In the genomic region with DNA sequence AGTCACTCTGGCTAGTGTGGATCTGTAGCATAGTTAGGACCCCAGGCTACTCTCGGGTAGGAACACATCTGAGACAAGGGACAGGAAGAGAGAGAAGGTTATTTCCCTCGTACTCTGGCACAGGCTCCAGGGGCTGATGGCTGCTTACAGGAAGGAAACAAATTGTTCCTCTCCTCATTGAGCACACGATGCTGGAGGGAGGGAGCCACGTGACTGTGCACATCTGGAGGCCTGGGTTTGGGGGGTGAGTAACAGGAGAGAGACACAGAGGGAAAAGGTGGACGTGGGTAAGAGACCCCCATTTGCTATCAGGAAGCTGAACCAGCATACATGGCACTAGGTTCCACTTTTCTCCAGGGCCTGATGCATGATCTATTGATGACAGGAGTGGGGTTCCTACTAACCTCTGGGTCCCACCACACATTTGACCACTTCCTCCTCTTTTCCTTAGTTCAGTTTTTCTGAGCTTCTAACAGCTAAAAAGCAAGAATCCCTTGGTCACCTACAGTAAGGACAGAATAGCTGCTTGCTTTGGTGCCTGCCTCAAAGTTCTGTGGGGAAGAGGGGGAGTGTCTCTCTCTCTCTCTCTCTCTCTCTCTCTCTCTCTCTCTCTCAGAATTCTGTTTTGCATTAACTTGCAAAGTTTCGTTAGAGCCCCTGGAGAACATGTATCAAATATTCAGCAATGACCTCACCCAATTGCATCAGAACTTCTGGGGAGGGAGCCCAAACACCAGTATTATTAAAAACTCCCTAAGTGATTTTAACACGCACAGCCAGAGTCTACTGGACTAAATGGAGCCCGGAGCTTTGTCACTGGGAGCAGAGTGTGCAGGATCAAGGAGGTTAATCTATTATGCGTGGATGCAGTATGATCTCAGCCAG, we compare ENCODE assay signal across 14 mouse cellular contexts. TPM values are rescaled to one million over a fixed set of nuclear protein-coding genes. Genes with fewer than 3 reads are reported as not detected.
A peak's percentile ranks its signal among the peaks of the same experiment; 100 is the strongest.
DNase-seq lines count a peak whose midpoint lies in the region; ATAC-seq and TF ChIP-seq lines count a peak whose summit lies in the region.
"Had no signal": no experiment of that assay in that cellular context is flagged by ENCODE, and none has a peak within 500 bp of the region (broad histone marks: within the 10 kb centered on the region; RNA-seq: fewer than 3 reads in every experiment).

No protein-coding gene starts in this region.

- no peak overlapping the region for H3K9ac ChIP-seq in kidney, postnatal 0 days (ENCODE audit: low read depth, low read length)
- H3K9ac ChIP-seq in stomach, postnatal 0 days (ENCODE audit: low read length) = no peak overlapping the region
- H3K9ac ChIP-seq: hindbrain, embryonic 15.5 days; liver, embryonic 12.5 days; neural tube, embryonic 12.5 days; stomach, embryonic 15.5 days had no signal

- H3K9me3 ChIP-seq in kidney, postnatal 0 days (replicated peaks; ENCODE audit: low read length) = no peaks in the 10 kb centered on the region
- no peaks in the 10 kb centered on the region for H3K9me3 ChIP-seq in limb, embryonic 10.5 days (replicated peaks)
- H3K9me3 ChIP-seq in stomach, postnatal 0 days (ENCODE audit: control insufficient read depth, low read length) = no peaks in the 10 kb centered on the region
- H3K9me3 ChIP-seq: hindbrain, embryonic 15.5 days; liver, embryonic 12.5 days; neural tube, embryonic 12.5 days; stomach, embryonic 15.5 days had no signal

- 28% methylated on average over 9 of the region's 9 CpGs for WGBS in kidney, postnatal 0 days
- 49% methylated on average over 9 of the region's 9 CpGs for WGBS in kidney, adult 2 months
- WGBS in limb, embryonic 10.5 days = 43% methylated on average over 9 of the region's 9 CpGs
- WGBS in stomach, postnatal 0 days = 26% methylated on average over 9 of the region's 9 CpGs

- H3K27me3 ChIP-seq in kidney, postnatal 0 days (ENCODE audit: insufficient read depth, low read length) = no peaks in the 10 kb centered on the region
- no peaks in the 10 kb centered on the region for H3K27me3 ChIP-seq in kidney, adult 2 months (replicated peaks; ENCODE audit: control insufficient read depth, insufficient read depth, low read length)
- no peaks in the 10 kb centered on the region for H3K27me3 ChIP-seq in limb, embryonic 10.5 days (ENCODE audit: low read depth, poor library complexity, severe bottlenecking)
- no peaks in the 10 kb centered on the region for H3K27me3 ChIP-seq in stomach, postnatal 0 days (ENCODE audit: control insufficient read depth, insufficient read depth, low read length)
- H3K27me3 ChIP-seq: hindbrain, embryonic 15.5 days; neural tube, embryonic 12.5 days; stomach, embryonic 15.5 days had no signal

- H3K4me3 ChIP-seq in kidney, postnatal 0 days (replicated peaks; ENCODE audit: low read depth, low read length) = no peak overlapping the region
- H3K4me3 ChIP-seq in kidney, adult 2 months (ENCODE audit: insufficient read depth, low read depth, low read length) = no peak overlapping the region
- no peak overlapping the region for H3K4me3 ChIP-seq in limb, embryonic 10.5 days
- no peak overlapping the region for H3K4me3 ChIP-seq in stomach, postnatal 0 days (ENCODE audit: low read depth, low read length)
- H3K4me3 ChIP-seq: hindbrain, embryonic 15.5 days; liver, embryonic 12.5 days; neural tube, embryonic 12.5 days; stomach, embryonic 15.5 days had no signal

- TF ChIP-seq POLR2A in kidney, adult 2 months (IDR thresholded peaks at IDR 0.05; ENCODE audit: low read depth, low read length) = no peak

- DNase-seq in kidney, postnatal 0 days (ENCODE audit: low spot score) = peak; percentile 8
- DNase-seq in kidney, adult 2 months = no peak
- peak; percentile 46 for DNase-seq in adipocyte (ENCODE audit: low spot score)
- DNase-seq in limb, embryonic 10.5 days (ENCODE audit: low spot score) = no peak
- DNase-seq in stomach, postnatal 0 days (ENCODE audit: low spot score) = no peak
- no peak for DNase-seq in urinary bladder, postnatal 36 days (ENCODE audit: low spot score in 2 of 2)
- no peak for DNase-seq in left cerebral cortex, adult 11 months (ENCODE audit: low spot score)
- DNase-seq: gastrocnemius, postnatal 14 days; retina, postnatal 1 day had no signal

- H3K27ac ChIP-seq in kidney, postnatal 0 days = no peak overlapping the region
- H3K27ac ChIP-seq in kidney, adult 2 months (ENCODE audit: insufficient read depth, low read depth, low read length) = no peak overlapping the region
- peak overlapping the region; percentile 40 for H3K27ac ChIP-seq in limb, embryonic 10.5 days
- no peak overlapping the region for H3K27ac ChIP-seq in stomach, postnatal 0 days (replicated peaks)
- H3K27ac ChIP-seq: hindbrain, embryonic 15.5 days; liver, embryonic 12.5 days; neural tube, embryonic 12.5 days; stomach, embryonic 15.5 days had no signal

- no peak for ATAC-seq in kidney, postnatal 0 days (replicated peaks; ENCODE audit: low FRiP score, low read depth)
- peak; percentile 43 for ATAC-seq in stomach, postnatal 0 days (ENCODE audit: low FRiP score, low TSS enrichment)
- ATAC-seq: activated CD4-positive, CD25-positive, alpha-beta regulatory T cell, adult 4 months; liver, embryonic 12.5 days had no signal

- H3K4me2 ChIP-seq in kidney, postnatal 0 days (ENCODE audit: low read length) = no peak overlapping the region
- no peak overlapping the region for H3K4me2 ChIP-seq in stomach, postnatal 0 days (replicated peaks; ENCODE audit: low read depth)
- H3K4me2 ChIP-seq: hindbrain, embryonic 15.5 days; liver, embryonic 12.5 days; neural tube, embryonic 12.5 days; stomach, embryonic 15.5 days had no signal

- TF ChIP-seq CTCF in kidney, postnatal 0 days (IDR thresholded peaks at IDR 0.05; ENCODE audit: low read depth) = no peak
- no peak for TF ChIP-seq CTCF in kidney, adult 2 months (conservative IDR thresholded peaks at IDR 0.05; ENCODE audit: insufficient read depth, insufficient read length, low read depth, low read length)
- no peak for TF ChIP-seq CTCF in stomach, postnatal 0 days (IDR thresholded peaks at IDR 0.05; ENCODE audit: low read depth)

- H3K4me1 ChIP-seq in kidney, postnatal 0 days (replicated peaks; ENCODE audit: insufficient read depth, low read length) = no peaks in the 10 kb centered on the region
- H3K4me1 ChIP-seq in kidney, adult 2 months (ENCODE audit: control insufficient read depth, insufficient read depth, low read length) = no peaks in the 10 kb centered on the region
- H3K4me1 ChIP-seq in limb, embryonic 10.5 days = peaks cover 38% of the 10 kb centered on the region
- no peaks in the 10 kb centered on the region for H3K4me1 ChIP-seq in stomach, postnatal 0 days (replicated peaks; ENCODE audit: control insufficient read depth, insufficient read depth)
- H3K4me1 ChIP-seq: liver, embryonic 12.5 days; stomach, embryonic 15.5 days had no signal

- TF ChIP-seq EP300 in stomach, postnatal 0 days (optimal IDR thresholded peaks at IDR 0.05) = no peak

- no peaks in the 10 kb centered on the region for H3K36me3 ChIP-seq in kidney, postnatal 0 days (ENCODE audit: insufficient read depth, low read length)
- H3K36me3 ChIP-seq in kidney, adult 2 months (ENCODE audit: control insufficient read depth, insufficient read depth, low read length) = no peaks in the 10 kb centered on the region
- H3K36me3 ChIP-seq in limb, embryonic 10.5 days = no peaks in the 10 kb centered on the region
- H3K36me3 ChIP-seq in stomach, postnatal 0 days (ENCODE audit: control insufficient read depth, insufficient read depth, low read length) = no peaks in the 10 kb centered on the region
- H3K36me3 ChIP-seq: hindbrain, embryonic 15.5 days; liver, embryonic 12.5 days; neural tube, embryonic 12.5 days; stomach, embryonic 15.5 days had no signal

RNA-seq across cellular contexts. Expression of a gene that starts 29.7 kb away (rescaled TPM):
- polyA plus RNA-seq in kidney, postnatal 0 days (2015; fragmentation: Nextera tagmentation; extraction: Ambion mirVana) = 0.89 and 1.4 TPM in 2 replicates
- 2.7 and 2.9 TPM in 2 replicates for polyA plus RNA-seq in kidney, adult 2 months (2012; rRNA removed)
- 1.2 and 1.3 TPM in 2 replicates for polyA plus RNA-seq in limb, embryonic 10.5 days (2016; fragmentation: Nextera tagmentation; extraction: Ambion mirVana)
- 0.58 and 0.94 TPM in 2 replicates for polyA plus RNA-seq in stomach, postnatal 0 days (2015; fragmentation: Nextera tagmentation; extraction: Ambion mirVana)
- polyA plus RNA-seq: activated CD4-positive, CD25-positive, alpha-beta regulatory T cell, adult 4 months had no signal

RNA-seq across cellular contexts. Expression of a gene that starts 37.1 kb away (rescaled TPM):
- 23.9 and 27.9 TPM in 2 replicates for polyA plus RNA-seq in kidney, postnatal 0 days (2015; fragmentation: Nextera tagmentation; extraction: Ambion mirVana)
- 1.3 TPM in 2 replicates for polyA plus RNA-seq in kidney, adult 2 months (2012; rRNA removed)
- polyA plus RNA-seq in limb, embryonic 10.5 days (2016; fragmentation: Nextera tagmentation; extraction: Ambion mirVana) = 57.0 and 64.8 TPM in 2 replicates
- 11.3 and 11.4 TPM in 2 replicates for polyA plus RNA-seq in stomach, postnatal 0 days (2015; fragmentation: Nextera tagmentation; extraction: Ambion mirVana)
- polyA plus RNA-seq: activated CD4-positive, CD25-positive, alpha-beta regulatory T cell, adult 4 months had no signal

Comparison
In these comparisons a context has a peak if more than half of its experiments do, and no peak if none do; other contexts are left out.
1. DNase-seq: peak in kidney, postnatal 0 days (single experiment) and adipocyte (single experiment); none in kidney, adult 2 months (single experiment), limb, embryonic 10.5 days (single experiment), stomach, postnatal 0 days (single experiment), urinary bladder, postnatal 36 days (0 of 2) and left cerebral cortex, adult 11 months (single experiment).